Mouse (Mus musculus): ENCODE data around the gene Ccn2.

GRCm38 (mm10) chr10:24592969-24593368 lies 2.3 kb upstream of the Ccn2 start:
- TF ChIP-seq EP300 (IDR thresholded peaks at IDR 0.05; ENCODE audit: insufficient read depth, low read depth, low read length): no peak
- no peak for TF ChIP-seq POLR2A (IDR thresholded peaks at IDR 0.05; ENCODE audit: insufficient read depth, low read length)
- no peak for TF ChIP-seq CTCF (IDR thresholded peaks at IDR 0.05; ENCODE audit: low read depth, low read length)
